Mouse (Mus musculus) G1E-ER4 (cell line): ENCODE measurements around the gene Gtpbp1. TPM values are rescaled to one million over a fixed set of nuclear protein-coding genes. Genes with fewer than 3 reads are reported as not detected.

Source experiments
- GATA1 ChIP-seq: IDR thresholded peaks from one replicate; pipeline ENCODE4 v1.8.0; 2012; ENCODE audit warnings: low read length, inconsistent platforms
- polyA plus RNA-seq: library from polyadenylated mRNA; stranded (reverse); fragments of >175 nt; gene quantifications from 2 replicates; pipeline ENCODE4 v1.2.3, GENCODE M21; 2012

Gene Gtpbp1
- polyA plus RNA-seq, 1 experiment = 161 TPM

- no peak for TF ChIP-seq GATA1
Measured at GRCm38 (mm10) chr15:79697011-79697410, 6.4 kb downstream of the Gtpbp1 start.

- no peak for TF ChIP-seq GATA1
Measured at GRCm38 (mm10) chr15:79697558-79698187, 7.0 kb downstream of the Gtpbp1 start.

GRCm38 (mm10) chr15:79706603-79707214 lies 16.1 kb downstream of the Gtpbp1 start:
- no peak for TF ChIP-seq GATA1

- TF ChIP-seq GATA1 = no peak
Measured at GRCm38 (mm10) chr15:79708229-79708822, 17.7 kb downstream of the Gtpbp1 start.

- TF ChIP-seq GATA1 = no peak
Measured at GRCm38 (mm10) chr15:79715646-79716045, 25.0 kb downstream of the Gtpbp1 start.

GRCm38 (mm10) chr15:79716710-79717109 lies 26.1 kb downstream of the Gtpbp1 start:
- TF ChIP-seq GATA1 = no peak

GRCm38 (mm10) chr15:79720267-79720666 lies 29.6 kb downstream of the Gtpbp1 start:
- no peak for TF ChIP-seq GATA1

GRCm38 (mm10) chr15:79720796-79721195 lies 30.2 kb downstream of the Gtpbp1 start:
- no peak for TF ChIP-seq GATA1

GRCm38 (mm10) chr15:79723439-79723838 lies 32.8 kb downstream of the Gtpbp1 start:
- TF ChIP-seq GATA1 = no peak

GRCm38 (mm10) chr15:79725190-79725789 lies 34.6 kb downstream of the Gtpbp1 start:
- no peak for TF ChIP-seq GATA1

- no peak for TF ChIP-seq GATA1
Measured at GRCm38 (mm10) chr15:79727840-79728239, 37.2 kb downstream of the Gtpbp1 start.

- TF ChIP-seq GATA1 = no peak
Measured at GRCm38 (mm10) chr15:79728311-79728710, 37.7 kb downstream of the Gtpbp1 start.

- TF ChIP-seq GATA1 = no peak
Measured at GRCm38 (mm10) chr15:79728731-79729388, 38.2 kb downstream of the Gtpbp1 start.

- no peak for TF ChIP-seq GATA1
Measured at GRCm38 (mm10) chr15:79731554-79731953, 40.9 kb downstream of the Gtpbp1 start.

GRCm38 (mm10) chr15:79733192-79733591 lies 42.5 kb downstream of the Gtpbp1 start:
- TF ChIP-seq GATA1 = no peak

- no peak for TF ChIP-seq GATA1
Measured at GRCm38 (mm10) chr15:79733640-79734039, 43.0 kb downstream of the Gtpbp1 start.
